Mouse (Mus musculus): ENCODE measurements around the gene Osbpl2. TPM values are rescaled to one million over a fixed set of nuclear protein-coding genes. Genes with fewer than 3 reads are reported as not detected.
A peak's percentile ranks its signal among the peaks of the same experiment; 100 is the strongest.
"Not testable (repeated sequence)": the region's sequence is repeated elsewhere in the genome, so short reads cannot be mapped to it uniquely, and the experiment has no call there.

Osbpl2 gene
- total RNA-seq, 2 experiments from 2014 or later, result 51.4 to 52.8 TPM

- DNase-seq (ENCODE audit: low spot score in 2 of 2), result no peak
- intact Hi-C loops (cut with DNase I), result no loop called here
Observed at GRCm38 (mm10) chr2:180133231-180133630, 14.1 kb downstream of the Osbpl2 start.

GRCm38 (mm10) chr2:180133911-180134310 is 14.8 kb downstream of the Osbpl2 start:
- intact Hi-C loops (cut with DNase I), result no loop called here
- no peak for DNase-seq (ENCODE audit: low spot score in 2 of 2)

- DNase-seq (ENCODE audit: low spot score in 2 of 2), result no peak
- intact Hi-C loops (cut with DNase I), result no loop called here
Observed at GRCm38 (mm10) chr2:180135414-180135813, 16.3 kb downstream of the Osbpl2 start.

GRCm38 (mm10) chr2:180146091-180146490 is 27.0 kb downstream of the Osbpl2 start:
- intact Hi-C loops (cut with DNase I), result no loop called here
- DNase-seq (ENCODE audit: low spot score in 2 of 2), result no peak

- DNase-seq (ENCODE audit: low spot score in 2 of 2), result peak; percentile 28 to 49
- intact Hi-C loops (cut with DNase I), result no loop called here
Observed at GRCm38 (mm10) chr2:180147379-180147778, 28.3 kb downstream of the Osbpl2 start.

GRCm38 (mm10) chr2:180148551-180148950 is 29.4 kb downstream of the Osbpl2 start:
- intact Hi-C loops (cut with DNase I), result no loop called here
- no peak for DNase-seq (ENCODE audit: low spot score in 2 of 2)

- peak in 1 of 2 experiments; percentile 52 for DNase-seq (ENCODE audit: low spot score in 2 of 2)
- intact Hi-C loops (cut with DNase I), result no loop called here
Observed at GRCm38 (mm10) chr2:180154796-180155195, 35.7 kb downstream of the Osbpl2 start.

- intact Hi-C loops (cut with DNase I), result no loop called here
- no peak for DNase-seq (ENCODE audit: low spot score in 2 of 2)
Observed at GRCm38 (mm10) chr2:180158627-180159026, 39.5 kb downstream of the Osbpl2 start.

- DNase-seq (ENCODE audit: low spot score in 2 of 2), result no peak
- intact Hi-C loops (cut with DNase I), result no loop called here
Observed at GRCm38 (mm10) chr2:180165855-180166254, 46.7 kb downstream of the Osbpl2 start.

- intact Hi-C loops (cut with DNase I), result no loop called here
- DNase-seq (ENCODE audit: low spot score in 2 of 2), result no peak
Observed at GRCm38 (mm10) chr2:180166869-180167268, 47.8 kb downstream of the Osbpl2 start.

- peak in 1 of 2 experiments; percentile 54 for DNase-seq (ENCODE audit: low spot score in 2 of 2)
- intact Hi-C loops (cut with DNase I), result no loop called here
Observed at GRCm38 (mm10) chr2:180170151-180170805, 51.2 kb downstream of the Osbpl2 start.

GRCm38 (mm10) chr2:180170806-180171521 is 51.9 kb downstream of the Osbpl2 start, which contains the start of gene Adrm1:
TSS of gene Adrm1 (plus strand) at chr2:180171485.
- peak; percentile 98 to 99 for DNase-seq (ENCODE audit: low spot score in 2 of 2)
- intact Hi-C loops (cut with DNase I), result no loop called here

GRCm38 (mm10) chr2:180171522-180172070 is 52.5 kb downstream of the Osbpl2 start:
- intact Hi-C loops (cut with DNase I), result loop anchor here (1.0 kb wide), 1 partner anchor 80 kb away; no protein-coding TSS in a partner anchor
- DNase-seq (ENCODE audit: low spot score in 2 of 2), result peak in 1 of 2 experiments; percentile 52

GRCm38 (mm10) chr2:180172152-180172551 is 53.0 kb downstream of the Osbpl2 start:
- intact Hi-C loops (cut with DNase I), result loop anchor here (1.0 kb wide), 1 partner anchor 79 kb away; no protein-coding TSS in a partner anchor
- DNase-seq (ENCODE audit: low spot score in 2 of 2), result no peak

- intact Hi-C loops (cut with DNase I), result no loop called here
- no peak for DNase-seq (ENCODE audit: low spot score in 2 of 2)
Observed at GRCm38 (mm10) chr2:180173163-180173562, 54.1 kb downstream of the Osbpl2 start.

GRCm38 (mm10) chr2:180173711-180174110 is 54.6 kb downstream of the Osbpl2 start:
- DNase-seq (ENCODE audit: low spot score in 2 of 2); intact Hi-C loops (cut with DNase I): not testable (repeated sequence)

GRCm38 (mm10) chr2:180174121-180174520 is 55.0 kb downstream of the Osbpl2 start:
- intact Hi-C loops (cut with DNase I), result no loop called here
- no peak for DNase-seq (ENCODE audit: low spot score in 2 of 2)

GRCm38 (mm10) chr2:180175725-180176124 is 56.6 kb downstream of the Osbpl2 start:
- intact Hi-C loops (cut with DNase I), result no loop called here
- DNase-seq (ENCODE audit: low spot score in 2 of 2), result no peak

- intact Hi-C loops (cut with DNase I), result no loop called here
- DNase-seq (ENCODE audit: low spot score in 2 of 2), result no peak
Observed at GRCm38 (mm10) chr2:180181542-180181941, 62.4 kb downstream of the Osbpl2 start.

- no peak for DNase-seq (ENCODE audit: low spot score in 2 of 2)
- intact Hi-C loops (cut with DNase I), result no loop called here
Observed at GRCm38 (mm10) chr2:180184011-180184751, 65.1 kb downstream of the Osbpl2 start.

Data from left cerebral cortex, postnatal 14 days (tissue).